Mouse (Mus musculus): Measurements from ENCODE around the gene Anapc13. TPM values are rescaled to one million over a fixed set of nuclear protein-coding genes. Genes with fewer than 3 reads are reported as not detected.

Gene Anapc13
- polyA plus RNA-seq (2014; fragmentation: Nextera tagmentation; extraction: Ambion mirVana) = 141 and 149 TPM in 2 replicates

- peak within 1 kb of the TSS; percentile 99 for H3K9ac ChIP-seq (ENCODE audit: low read depth, low read length)
- DNase-seq (ENCODE audit: low spot score) = peak; percentile 99
- H3K27me3 ChIP-seq (replicated peaks; ENCODE audit: control insufficient read depth, insufficient read depth, low read length) = no peaks in the 10 kb centered on the region
- ATAC-seq (replicated peaks; ENCODE audit: low FRiP score) = peak; percentile 93
- H3K27ac ChIP-seq (ENCODE audit: low read depth, low read length) = peak within 1 kb of the TSS; percentile 95
- under 1% methylated on average over 84 of the region's 84 CpGs for WGBS
- peaks cover 26% of the 10 kb centered on the region for H3K4me1 ChIP-seq (replicated peaks; ENCODE audit: control insufficient read depth, insufficient read depth, low read length)
- H3K4me3 ChIP-seq (ENCODE audit: low read depth, low read length) = peak within 1 kb of the TSS; percentile 80
- H3K4me2 ChIP-seq = peak within 1 kb of the TSS; percentile 87
- no peaks in the 10 kb centered on the region for H3K9me3 ChIP-seq (ENCODE audit: control insufficient read depth, low read length)
- H3K36me3 ChIP-seq (ENCODE audit: control insufficient read depth, insufficient read depth, low read length) = no peaks in the 10 kb centered on the region
Observed at GRCm38 (mm10) chr9:102625983-102626838, at the start of gene Anapc13, which contains the start of gene Cep63. Gene Anapc13 (plus strand): TSS chr9:102626296. Gene Cep63 (minus strand): TSS chr9:102626534.

GRCm38 (mm10) chr9:102577480-102577879 lies 48.6 kb upstream of the Anapc13 start:
- no peak for ATAC-seq (replicated peaks; ENCODE audit: low FRiP score)
- Histone ChIP-seq H3K4me2 (no peak overlapping the region), H3K9ac (ENCODE audit: low read depth, low read length) (no peak overlapping the region), H3K27me3 (replicated peaks; ENCODE audit: control insufficient read depth, insufficient read depth, low read length) (no peaks in the 10 kb centered on the region), H3K9me3 (ENCODE audit: control insufficient read depth, low read length) (no peaks in the 10 kb centered on the region), H3K36me3 (ENCODE audit: control insufficient read depth, insufficient read depth, low read length) (no peaks in the 10 kb centered on the region), H3K27ac (ENCODE audit: low read depth, low read length) (no peak overlapping the region), H3K4me3 (ENCODE audit: low read depth, low read length) (no peak overlapping the region), H3K4me1 (replicated peaks; ENCODE audit: control insufficient read depth, insufficient read depth, low read length) (no peaks in the 10 kb centered on the region)
- WGBS = 51% methylated on average over 5 of the region's 5 CpGs
- DNase-seq (ENCODE audit: low spot score) = no peak

GRCm38 (mm10) chr9:102581921-102582469 lies 44.1 kb upstream of the Anapc13 start:
- no peak overlapping the region for H3K4me2 ChIP-seq
- H3K9me3 ChIP-seq (ENCODE audit: control insufficient read depth, low read length) = no peaks in the 10 kb centered on the region
- H3K27me3 ChIP-seq (replicated peaks; ENCODE audit: control insufficient read depth, insufficient read depth, low read length) = no peaks in the 10 kb centered on the region
- H3K9ac ChIP-seq (ENCODE audit: low read depth, low read length) = no peak overlapping the region
- H3K36me3 ChIP-seq (ENCODE audit: control insufficient read depth, insufficient read depth, low read length) = peaks cover 2% of the 10 kb centered on the region; the same call in 1 of the 2 replicates
- DNase-seq (ENCODE audit: low spot score) (no peak), ATAC-seq (replicated peaks; ENCODE audit: low FRiP score) (no peak)
- no peak overlapping the region for H3K27ac ChIP-seq (ENCODE audit: low read depth, low read length)
- no peak overlapping the region for H3K4me3 ChIP-seq (ENCODE audit: low read depth, low read length)
- no peaks in the 10 kb centered on the region for H3K4me1 ChIP-seq (replicated peaks; ENCODE audit: control insufficient read depth, insufficient read depth, low read length)
- 76% methylated on average over 12 of the region's 12 CpGs for WGBS

GRCm38 (mm10) chr9:102587347-102587746 lies 38.7 kb upstream of the Anapc13 start:
- no peak for ATAC-seq (replicated peaks; ENCODE audit: low FRiP score)
- no peak overlapping the region for H3K4me3 ChIP-seq (ENCODE audit: low read depth, low read length)
- WGBS = 84% methylated on average over 5 of the region's 5 CpGs
- H3K27me3 ChIP-seq (replicated peaks; ENCODE audit: control insufficient read depth, insufficient read depth, low read length) = no peaks in the 10 kb centered on the region
- no peaks in the 10 kb centered on the region for H3K9me3 ChIP-seq (ENCODE audit: control insufficient read depth, low read length)
- no peak overlapping the region for H3K9ac ChIP-seq (ENCODE audit: low read depth, low read length)
- no peaks in the 10 kb centered on the region for H3K4me1 ChIP-seq (replicated peaks; ENCODE audit: control insufficient read depth, insufficient read depth, low read length)
- no peak overlapping the region for H3K4me2 ChIP-seq
- no peak for DNase-seq (ENCODE audit: low spot score)
- H3K27ac ChIP-seq (ENCODE audit: low read depth, low read length) = no peak overlapping the region
- peaks cover 2% of the 10 kb centered on the region; the same call in 1 of the 2 replicates for H3K36me3 ChIP-seq (ENCODE audit: control insufficient read depth, insufficient read depth, low read length)

GRCm38 (mm10) chr9:102594667-102595393 lies 31.3 kb upstream of the Anapc13 start:
- H3K36me3 ChIP-seq (ENCODE audit: control insufficient read depth, insufficient read depth, low read length) = peaks cover 13% of the 10 kb centered on the region
- no peaks in the 10 kb centered on the region; the same call in 1 of the 2 replicates for H3K4me1 ChIP-seq (replicated peaks; ENCODE audit: control insufficient read depth, insufficient read depth, low read length)
- DNase-seq (ENCODE audit: low spot score) (no peak), ATAC-seq (replicated peaks; ENCODE audit: low FRiP score) (no peak)
- no peak overlapping the region for H3K9ac ChIP-seq (ENCODE audit: low read depth, low read length)
- H3K27ac ChIP-seq (ENCODE audit: low read depth, low read length) = no peak overlapping the region
- no peaks in the 10 kb centered on the region for H3K9me3 ChIP-seq (ENCODE audit: control insufficient read depth, low read length)
- no peak overlapping the region for H3K4me3 ChIP-seq (ENCODE audit: low read depth, low read length)
- no peak overlapping the region for H3K4me2 ChIP-seq
- H3K27me3 ChIP-seq (replicated peaks; ENCODE audit: control insufficient read depth, insufficient read depth, low read length) = no peaks in the 10 kb centered on the region
- 79% methylated on average over 6 of the region's 6 CpGs for WGBS

- H3K9me3 ChIP-seq (ENCODE audit: control insufficient read depth, low read length) = no peaks in the 10 kb centered on the region
- no peak overlapping the region for H3K9ac ChIP-seq (ENCODE audit: low read depth, low read length)
- no peaks in the 10 kb centered on the region; the same call in 1 of the 2 replicates for H3K4me1 ChIP-seq (replicated peaks; ENCODE audit: control insufficient read depth, insufficient read depth, low read length)
- no peak overlapping the region for H3K27ac ChIP-seq (ENCODE audit: low read depth, low read length)
- peaks cover 13% of the 10 kb centered on the region for H3K36me3 ChIP-seq (ENCODE audit: control insufficient read depth, insufficient read depth, low read length)
- no peaks in the 10 kb centered on the region for H3K27me3 ChIP-seq (replicated peaks; ENCODE audit: control insufficient read depth, insufficient read depth, low read length)
- WGBS = 87% methylated on average over 8 of the region's 8 CpGs
- ATAC-seq (replicated peaks; ENCODE audit: low FRiP score) (no peak), DNase-seq (ENCODE audit: low spot score) (no peak)
- no peak overlapping the region for H3K4me3 ChIP-seq (ENCODE audit: low read depth, low read length)
- H3K4me2 ChIP-seq = no peak overlapping the region
Observed at GRCm38 (mm10) chr9:102595662-102596436, 30.2 kb upstream of the Anapc13 start.

- WGBS = 87% methylated on average over 2 of the region's 2 CpGs
- Histone ChIP-seq H3K36me3 (ENCODE audit: control insufficient read depth, insufficient read depth, low read length) (peaks cover 7% of the 10 kb centered on the region; the same call in 1 of the 2 replicates), H3K9ac (ENCODE audit: low read depth, low read length) (no peak overlapping the region), H3K4me3 (ENCODE audit: low read depth, low read length) (no peak overlapping the region), H3K9me3 (ENCODE audit: control insufficient read depth, low read length) (no peaks in the 10 kb centered on the region), H3K4me2 (no peak overlapping the region), H3K27ac (ENCODE audit: low read depth, low read length) (no peak overlapping the region), H3K27me3 (replicated peaks; ENCODE audit: control insufficient read depth, insufficient read depth, low read length) (no peaks in the 10 kb centered on the region), H3K4me1 (replicated peaks; ENCODE audit: control insufficient read depth, insufficient read depth, low read length) (no peaks in the 10 kb centered on the region)
- DNase-seq (ENCODE audit: low spot score) = no peak
- ATAC-seq (replicated peaks; ENCODE audit: low FRiP score) = no peak
Observed at GRCm38 (mm10) chr9:102601187-102601586, 24.9 kb upstream of the Anapc13 start.

GRCm38 (mm10) chr9:102601666-102602065 lies 24.4 kb upstream of the Anapc13 start:
- 86% methylated on average over 2 of the region's 2 CpGs for WGBS
- no peak for ATAC-seq (replicated peaks; ENCODE audit: low FRiP score)
- peaks cover 5% of the 10 kb centered on the region; the same call in 1 of the 2 replicates for H3K36me3 ChIP-seq (ENCODE audit: control insufficient read depth, insufficient read depth, low read length)
- no peaks in the 10 kb centered on the region for H3K9me3 ChIP-seq (ENCODE audit: control insufficient read depth, low read length)
- no peaks in the 10 kb centered on the region for H3K4me1 ChIP-seq (replicated peaks; ENCODE audit: control insufficient read depth, insufficient read depth, low read length)
- H3K4me2 ChIP-seq = no peak overlapping the region
- H3K4me3 ChIP-seq (ENCODE audit: low read depth, low read length) = no peak overlapping the region
- no peak overlapping the region for H3K27ac ChIP-seq (ENCODE audit: low read depth, low read length)
- no peak overlapping the region for H3K9ac ChIP-seq (ENCODE audit: low read depth, low read length)
- no peak for DNase-seq (ENCODE audit: low spot score)
- H3K27me3 ChIP-seq (replicated peaks; ENCODE audit: control insufficient read depth, insufficient read depth, low read length) = no peaks in the 10 kb centered on the region

Data from liver, embryonic 11.5 days (tissue).